Mouse (Mus musculus) kidney, embryonic 14.5 days (tissue): ENCODE results near the gene Snrpc. TPM values are rescaled to one million over a fixed set of nuclear protein-coding genes. Genes with fewer than 3 reads are reported as not detected.

Source experiments
- ATAC-seq: fragments of 200-750 bp; cut with Nextera tagmentation; 2 replicates; pipeline ENCODE4 v1.8.0; 2017; ENCODE audit warnings: moderate number of reproducible peaks, mild to moderate bottlenecking, moderate TSS enrichment, moderate library complexity; ENCODE audit not compliant: low FRiP score, low TSS enrichment
- H3K27ac ChIP-seq: fragments of 300-500 bp; sonication (generic); 2 replicates; pipeline ENCODE4 v1.5.1; 2014; ENCODE audit warnings: low read depth, mild to moderate bottlenecking, low read length, moderate library complexity, mixed read lengths
- H3K27me3 ChIP-seq: fragments of 300-500 bp; sonication (generic); 2 replicates; pipeline ENCODE4 v1.6.1; 2014; ENCODE audit warnings: mild to moderate bottlenecking, low read length; ENCODE audit not compliant: control insufficient read depth, insufficient read depth
- H3K36me3 ChIP-seq: fragments of 300-500 bp; sonication (generic); 2 replicates; pipeline ENCODE4 v1.6.1; 2014; ENCODE audit warnings: low read length, mixed read lengths; ENCODE audit not compliant: control insufficient read depth, insufficient read depth
- H3K4me1 ChIP-seq: fragments of 300-500 bp; sonication (generic); 2 replicates; pipeline ENCODE4 v1.6.1; 2014; ENCODE audit warnings: low read length, mixed read lengths; ENCODE audit not compliant: control insufficient read depth, insufficient read depth
- H3K4me2 ChIP-seq: fragments of 300-500 bp; sonication (generic); replicated peaks from 2 replicates; pipeline ENCODE4 v1.6.1; 2014; ENCODE audit warnings: low read depth, mild to moderate bottlenecking, low read length
- H3K4me3 ChIP-seq: fragments of 300-500 bp; sonication (generic); 2 replicates; pipeline ENCODE4 v1.5.1; 2014; ENCODE audit warnings: mild to moderate bottlenecking, low read length
- H3K9ac ChIP-seq: fragments of 300-500 bp; sonication (generic); 2 replicates; pipeline ENCODE4 v1.6.1; 2014; ENCODE audit warnings: low read depth, mild to moderate bottlenecking, low read length, moderate library complexity
- H3K9me3 ChIP-seq: fragments of 300-500 bp; sonication (generic); 2 replicates; pipeline ENCODE4 v1.6.1; 2016; ENCODE audit warnings: low read length; ENCODE audit not compliant: control insufficient read depth
- WGBS: fragments of 180-500 bp; shearing (Covaris S2); extraction: QIAGEN DNeasy Blood & Tissue Kit; methylation state at CpG from one replicate; pipeline ENCODE4 v1.1.7; 2014; 5-methylcytosine and 5-hydroxymethylcytosine counted together
- polyA plus RNA-seq: library from polyadenylated mRNA; unstranded; fragments of >200 nt; fragmentation: Nextera tagmentation; extraction: Ambion mirVana; gene quantifications from 2 replicates; pipeline ENCODE4 v1.2.1, GENCODE M21; 2014

Snrpc gene
- polyA plus RNA-seq, 1 experiment from 2014 or later, result 349 TPM

GRCm38 (mm10) chr17:27851076-27851475 is 13.1 kb downstream of the Snrpc start:
- WGBS, result 70% methylated on average over 3 of the region's 3 CpGs
- no peak for ATAC-seq
- Histone ChIP-seq H3K4me1 (no peaks in the 10 kb centered on the region), H3K27me3 (no peaks in the 10 kb centered on the region), H3K27ac (no peak overlapping the region), H3K4me2 (no peak overlapping the region), H3K4me3 (no peak overlapping the region), H3K36me3 (peaks cover 69% of the 10 kb centered on the region), H3K9me3 (no peaks in the 10 kb centered on the region), H3K9ac (no peak overlapping the region)

DNA sequence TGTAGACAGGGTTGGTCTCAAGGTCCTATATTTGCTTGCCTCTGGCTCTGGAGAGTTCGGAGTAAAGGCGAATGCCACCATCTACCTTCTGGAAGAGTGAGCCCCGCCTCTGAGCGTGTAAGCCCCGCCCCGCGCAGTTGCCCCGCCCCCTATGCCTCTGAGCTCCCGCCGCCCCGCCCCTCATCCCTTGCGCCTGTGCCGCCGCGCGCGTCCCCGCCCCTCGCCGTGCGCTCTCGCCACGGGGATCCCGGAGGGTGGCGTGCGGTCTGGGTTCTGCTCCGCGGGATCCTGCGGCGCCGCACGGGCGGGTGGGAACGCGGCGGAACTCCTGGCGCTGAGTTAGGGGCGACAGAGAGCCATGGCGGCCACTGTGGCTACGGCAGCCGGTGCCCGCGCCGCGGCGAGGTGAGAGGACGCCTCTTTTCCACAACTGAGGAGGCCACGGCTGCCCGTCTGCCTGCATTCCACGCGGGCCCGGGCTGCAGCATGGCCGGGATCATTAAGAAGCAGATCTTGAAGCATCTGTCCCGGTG is 18.4 kb downstream of the Snrpc start, which contains the start of gene Uhrf1bp1:
TSS of gene Uhrf1bp1 (plus strand) at position 177 of the 533 bp plus-strand sequence.
- Histone ChIP-seq H3K4me2 (peak within 1 kb of the TSS; percentile 69), H3K27me3 (no peaks in the 10 kb centered on the region), H3K9me3 (no peaks in the 10 kb centered on the region), H3K4me3 (peak within 1 kb of the TSS; percentile 93), H3K36me3 (peaks cover 24% of the 10 kb centered on the region), H3K27ac (peak within 1 kb of the TSS; percentile 81), H3K9ac (peak within 1 kb of the TSS; percentile 90), H3K4me1 (peaks cover 23% of the 10 kb centered on the region)
- peak; percentile 81 for ATAC-seq
- 1% methylated on average over 54 of the region's 54 CpGs for WGBS

DNA sequence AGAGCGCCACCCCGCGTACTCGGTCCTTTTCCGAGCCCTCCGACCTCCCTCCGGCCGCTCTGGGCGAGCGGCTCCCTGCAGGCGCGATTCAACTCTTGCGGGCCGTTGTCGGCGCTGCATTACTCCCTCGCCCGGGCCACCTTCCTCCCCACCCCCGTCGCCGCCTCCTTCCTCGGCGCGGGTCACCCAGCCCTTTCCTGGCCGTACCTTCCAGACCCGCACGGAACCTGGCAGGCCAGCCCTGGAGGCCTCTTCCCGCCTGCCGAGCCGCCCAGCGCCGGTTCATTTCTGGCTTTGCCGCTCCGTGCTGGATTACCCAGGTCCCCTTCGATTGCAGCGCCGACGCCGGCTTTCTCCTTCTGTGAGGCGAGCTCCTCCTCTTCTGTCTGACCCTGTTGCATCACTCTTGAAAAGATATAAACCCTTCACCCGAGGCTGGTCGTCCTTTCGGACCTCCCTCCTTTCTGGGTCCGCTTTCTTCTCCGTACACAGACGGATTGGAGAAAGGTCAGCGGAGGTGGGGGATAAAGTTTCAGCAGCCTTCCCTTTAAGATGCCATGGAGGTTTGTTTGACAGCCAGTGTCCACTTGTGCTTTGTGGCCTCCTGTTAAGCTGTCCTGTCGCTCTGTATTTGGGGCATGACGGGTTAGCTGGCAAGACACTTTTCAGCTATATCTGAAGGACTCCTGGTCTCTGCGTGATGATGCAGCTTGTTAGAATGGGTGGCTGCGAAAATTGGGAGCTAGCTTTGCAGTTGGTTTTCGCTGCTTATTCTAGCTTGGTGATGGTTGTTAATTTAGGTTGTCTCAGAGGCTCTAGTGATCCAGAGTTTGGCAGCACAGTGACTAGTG is 19.1 kb downstream of the Snrpc start:
- Histone ChIP-seq H3K4me1 (peaks cover 23% of the 10 kb centered on the region), H3K4me2 (peak overlapping the region; percentile 69), H3K9me3 (no peaks in the 10 kb centered on the region), H3K27ac (peak overlapping the region; percentile 81), H3K4me3 (peak overlapping the region; percentile 93), H3K36me3 (peaks cover 19% of the 10 kb centered on the region), H3K9ac (peak overlapping the region; percentile 90), H3K27me3 (no peaks in the 10 kb centered on the region)
- 1% methylated on average over 45 of the region's 52 CpGs for WGBS
- peak; percentile 74 for ATAC-seq

GRCm38 (mm10) chr17:27857649-27858475 is 19.9 kb downstream of the Snrpc start:
- Histone ChIP-seq H3K4me2 (peak overlapping the region; percentile 69), H3K36me3 (peaks cover 11% of the 10 kb centered on the region), H3K9ac (peak overlapping the region; percentile 90; the same call in 1 of the 2 replicates), H3K9me3 (no peaks in the 10 kb centered on the region), H3K4me1 (peaks cover 23% of the 10 kb centered on the region), H3K27ac (no peak overlapping the region), H3K4me3 (peak overlapping the region; percentile 93), H3K27me3 (no peaks in the 10 kb centered on the region)
- WGBS, result 35% methylated on average over 11 of the region's 11 CpGs
- ATAC-seq, result no peak

DNA sequence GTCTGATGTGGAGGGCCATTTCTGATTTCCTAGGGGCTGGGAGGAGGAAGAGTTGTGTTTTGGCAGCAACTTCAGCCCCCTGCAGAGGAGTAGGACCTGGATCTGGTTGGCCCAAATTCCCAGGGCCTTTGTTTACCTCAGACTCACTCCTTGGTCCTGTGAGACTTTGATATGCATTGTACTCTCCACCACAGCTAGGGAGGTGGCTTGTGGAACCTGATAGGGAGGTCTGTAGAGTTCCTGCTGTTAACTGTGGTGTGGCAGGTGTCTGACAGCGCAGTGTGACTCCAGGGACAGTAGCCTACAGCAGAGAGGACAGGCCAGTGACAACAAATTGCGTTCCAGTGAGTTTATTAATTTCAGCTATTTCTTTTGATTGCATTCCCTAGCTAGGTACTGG is 21.2 kb downstream of the Snrpc start:
- no peak overlapping the region for H3K4me2 ChIP-seq
- 28% methylated on average over 2 of the region's 2 CpGs for WGBS
- no peak overlapping the region for H3K4me3 ChIP-seq
- peaks cover 3% of the 10 kb centered on the region for H3K36me3 ChIP-seq
- no peak overlapping the region for H3K9ac ChIP-seq
- H3K27me3 ChIP-seq, result no peaks in the 10 kb centered on the region
- ATAC-seq, result no peak
- peaks cover 23% of the 10 kb centered on the region for H3K4me1 ChIP-seq
- no peaks in the 10 kb centered on the region for H3K9me3 ChIP-seq
- no peak overlapping the region for H3K27ac ChIP-seq

DNA sequence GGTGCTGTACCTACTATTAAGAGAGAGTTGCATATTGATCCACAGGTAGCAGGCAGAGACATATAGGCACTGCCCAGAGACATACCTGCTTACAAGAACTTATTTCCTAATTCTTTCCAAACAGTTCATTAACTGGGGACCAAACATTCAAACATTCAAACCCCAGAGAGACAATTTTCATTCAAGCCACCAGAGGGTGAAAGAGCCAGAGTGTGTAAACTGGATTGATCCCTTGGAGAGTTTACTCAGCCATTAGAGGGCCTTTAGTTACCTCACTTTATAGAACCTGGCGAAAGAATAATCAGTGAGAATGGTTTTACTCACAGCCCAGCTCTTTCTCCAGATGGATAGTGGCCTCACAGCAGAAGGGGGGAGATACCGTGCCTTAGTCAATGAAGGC is 27.5 kb downstream of the Snrpc start:
- H3K9ac ChIP-seq, result no peak overlapping the region
- WGBS, result 77% methylated on average over 2 of the region's 2 CpGs

GRCm38 (mm10) chr17:27866737-27867136 is 28.8 kb downstream of the Snrpc start:
- H3K9me3 ChIP-seq, result no peaks in the 10 kb centered on the region
- H3K36me3 ChIP-seq, result no peaks in the 10 kb centered on the region
- ATAC-seq, result no peak
- H3K9ac ChIP-seq, result no peak overlapping the region
- H3K27me3 ChIP-seq, result no peaks in the 10 kb centered on the region
- H3K4me3 ChIP-seq, result no peak overlapping the region
- no peak overlapping the region for H3K4me2 ChIP-seq
- H3K27ac ChIP-seq, result no peak overlapping the region
- 74% methylated on average over 4 of the region's 4 CpGs for WGBS
- no peaks in the 10 kb centered on the region for H3K4me1 ChIP-seq

More for the DNA sequence above, 27.5 kb downstream of the Snrpc start:
- H3K27me3 ChIP-seq, result no peaks in the 10 kb centered on the region
- no peaks in the 10 kb centered on the region for H3K4me1 ChIP-seq
- no peaks in the 10 kb centered on the region for H3K9me3 ChIP-seq
- H3K4me3 ChIP-seq, result no peak overlapping the region
- H3K4me2 ChIP-seq, result no peak overlapping the region
- H3K27ac ChIP-seq, result no peak overlapping the region
- no peaks in the 10 kb centered on the region for H3K36me3 ChIP-seq
- ATAC-seq, result no peak

DNA sequence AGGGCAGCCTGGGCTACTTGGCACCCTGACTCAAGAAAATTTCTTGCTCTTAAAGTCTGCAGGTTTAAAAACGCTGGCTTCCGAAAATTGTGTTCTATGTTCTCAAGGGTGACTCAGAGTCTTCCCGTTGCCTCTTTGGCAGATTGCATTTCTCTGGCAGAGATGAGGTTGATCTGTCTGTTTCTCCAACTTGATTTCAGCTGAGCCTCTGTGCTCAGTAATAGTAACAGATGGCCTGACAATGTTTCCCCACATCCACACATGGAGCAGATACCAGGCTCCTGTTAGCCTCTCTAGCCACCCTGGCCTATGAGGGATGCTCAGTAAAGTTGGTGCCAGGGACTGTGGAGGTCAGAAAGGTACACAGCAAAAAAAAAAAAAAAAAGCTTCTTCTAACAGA is 33.9 kb downstream of the Snrpc start:
- H3K4me3 ChIP-seq, result no peak overlapping the region
- no peaks in the 10 kb centered on the region for H3K9me3 ChIP-seq
- H3K4me1 ChIP-seq, result no peaks in the 10 kb centered on the region
- no peak for ATAC-seq
- no peak overlapping the region for H3K9ac ChIP-seq
- H3K4me2 ChIP-seq, result no peak overlapping the region
- 91% methylated on average over 3 of the region's 3 CpGs for WGBS
- H3K27ac ChIP-seq, result no peak overlapping the region
- H3K27me3 ChIP-seq, result no peaks in the 10 kb centered on the region
- no peaks in the 10 kb centered on the region for H3K36me3 ChIP-seq
